Mouse (Mus musculus) left cerebral cortex, adult 8-10 months (tissue): ENCODE measurements around the gene Gm11084. TPM values are rescaled to one million over a fixed set of nuclear protein-coding genes. Genes with fewer than 3 reads are reported as not detected.
"Not testable (repeated sequence)": the region's sequence is repeated elsewhere in the genome, so short reads cannot be mapped to it uniquely, and the experiment has no call there.

Experiments
- DNase-seq, 2 experiments: peaks; one replicate each; pipeline ENCODE4 v3.0.0; 2022; ENCODE audit warnings: low spot score in 2 of 2
- total RNA-seq, 4 experiments: library from RNA; stranded (reverse); gene quantifications; 2 replicates each; pipeline ENCODE4 v1.2.4; 2022

The Gm11084 gene
- total RNA-seq, 4 experiments from 2014 or later: not detected

GRCm38 (mm10) chr2:72995346-72996097 is 9.0 kb upstream of the Gm11084 start:
- DNase-seq: peak in 1 of 2 experiments; percentile 64

DNA sequence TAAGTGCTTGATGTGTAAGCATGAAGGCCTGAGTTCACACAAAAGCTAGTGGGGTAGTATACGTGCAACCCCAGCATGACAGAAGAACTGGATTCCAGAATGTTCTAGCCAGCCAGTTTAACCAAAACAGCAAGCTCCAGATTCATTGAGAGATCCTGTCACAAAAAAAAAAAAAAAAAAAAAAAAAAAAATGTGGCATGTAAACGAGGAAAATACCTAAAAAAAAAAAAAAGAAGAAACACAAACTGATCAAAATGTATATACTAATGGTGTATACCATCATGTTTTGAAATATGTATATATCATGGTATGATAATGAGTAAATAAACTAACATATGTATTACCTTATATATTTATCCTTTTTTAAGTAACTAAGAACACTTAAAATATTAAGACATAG is 7.6 kb upstream of the Gm11084 start:
- DNase-seq: no peak

DNA sequence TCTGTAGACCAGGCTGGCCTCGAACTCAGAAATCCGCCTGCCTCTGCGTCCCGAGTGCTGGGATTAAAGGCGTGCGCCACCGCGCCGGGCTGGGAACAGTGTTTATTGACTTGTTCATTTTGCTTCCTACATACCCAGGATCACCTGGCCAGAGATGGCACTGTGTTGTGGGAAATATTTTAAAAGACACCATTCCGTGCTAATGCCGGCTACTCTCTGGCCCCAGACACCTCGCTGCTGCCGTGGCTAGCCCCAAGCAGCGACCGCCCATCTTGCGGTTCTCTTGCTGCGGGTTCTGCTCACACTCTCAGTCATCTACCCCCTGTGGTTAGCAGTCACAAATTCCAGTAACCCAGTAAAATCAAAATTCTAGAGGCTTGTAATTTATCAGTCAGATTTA is 6.0 kb upstream of the Gm11084 start:
- no peak for DNase-seq

- DNase-seq: not testable (repeated sequence)
Observed at GRCm38 (mm10) chr2:72988945-72989344, 2.4 kb upstream of the Gm11084 start.

GRCm38 (mm10) chr2:72985516-72985915 is 1.0 kb downstream of the Gm11084 start:
- no peak for DNase-seq

GRCm38 (mm10) chr2:72984806-72985205 is 1.7 kb downstream of the Gm11084 start:
- DNase-seq: no peak

- DNase-seq: no peak
Observed at GRCm38 (mm10) chr2:72983211-72983610, 3.3 kb downstream of the Gm11084 start.

- DNase-seq: no peak
Observed at GRCm38 (mm10) chr2:72982110-72982785, 4.3 kb downstream of the Gm11084 start.

GRCm38 (mm10) chr2:72981441-72982109 is 4.9 kb downstream of the Gm11084 start:
- DNase-seq: no peak

DNA sequence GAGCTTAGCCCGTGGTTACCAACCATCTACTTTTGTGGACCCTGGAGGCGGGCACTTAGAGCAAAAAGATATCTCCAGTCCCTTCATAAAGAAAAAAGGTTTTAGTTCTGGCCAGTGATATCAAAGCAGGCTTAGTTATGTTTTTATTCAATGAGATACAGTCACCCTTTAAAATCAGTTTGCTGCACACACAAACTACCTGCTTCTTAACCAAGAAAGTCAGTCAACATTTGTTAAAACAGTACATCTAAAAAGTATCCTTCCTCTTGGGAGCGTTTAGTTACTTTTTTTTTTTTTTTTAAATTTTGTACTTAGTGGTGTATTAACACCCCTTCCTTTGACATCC is 5.5 kb downstream of the Gm11084 start:
- DNase-seq: no peak

- peak; percentile 93 to 97 for DNase-seq
Observed at GRCm38 (mm10) chr2:72980337-72981074, 6.0 kb downstream of the Gm11084 start, which contains the start of gene Sp3. TSS of gene Sp3 (minus strand) at chr2:72980446.

DNA sequence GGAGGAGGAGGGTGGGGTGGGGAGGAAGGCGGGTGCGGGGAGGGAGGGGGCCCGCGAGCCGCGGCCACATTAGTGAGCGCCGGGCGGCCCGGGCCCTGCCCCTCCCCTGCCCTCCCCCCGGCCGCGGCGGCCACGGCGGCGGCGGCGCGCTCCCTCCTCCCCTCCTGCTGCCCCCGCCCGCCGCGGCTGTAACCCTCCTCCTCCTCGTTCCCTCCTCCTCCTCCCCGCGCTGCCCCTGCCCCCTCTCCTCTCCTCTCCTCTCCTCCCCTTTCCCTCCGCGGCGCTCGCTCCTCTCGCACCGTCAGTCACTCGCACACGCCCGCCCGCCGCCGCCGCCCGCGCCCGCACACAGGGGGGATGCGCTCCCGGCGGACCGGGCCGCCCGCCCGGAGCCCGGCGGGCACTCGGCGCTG is 6.9 kb downstream of the Gm11084 start:
- DNase-seq: peak; percentile 56 to 69

- peak; percentile 65 to 81 for DNase-seq
Observed at GRCm38 (mm10) chr2:72978901-72979658, 7.4 kb downstream of the Gm11084 start.

DNA sequence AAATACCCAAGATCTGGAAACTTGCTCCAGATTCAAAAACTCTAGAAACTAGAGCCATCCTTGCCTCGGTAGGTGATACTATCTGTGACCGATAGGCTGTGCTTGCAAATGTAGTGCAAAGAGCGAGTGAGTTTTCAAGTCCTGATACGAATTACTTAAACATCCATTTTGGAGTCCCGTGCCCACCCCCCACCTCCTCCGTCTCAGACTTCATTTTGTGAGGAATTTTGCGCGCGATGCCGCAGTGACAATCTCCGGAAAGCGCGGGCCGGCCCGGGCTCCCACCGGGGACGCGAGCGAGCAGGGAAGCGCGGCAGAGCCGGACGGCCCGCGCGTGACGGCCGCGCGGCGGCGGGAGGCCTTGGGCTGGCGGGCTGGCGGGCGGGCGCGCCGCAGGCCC is 8.0 kb downstream of the Gm11084 start:
- peak in 1 of 2 experiments; percentile 16 for DNase-seq

GRCm38 (mm10) chr2:72977272-72977671 is 9.2 kb downstream of the Gm11084 start:
- DNase-seq: no peak

GRCm38 (mm10) chr2:72976036-72976435 is 10.5 kb downstream of the Gm11084 start:
- no peak for DNase-seq

GRCm38 (mm10) chr2:72970831-72971230 is 15.7 kb downstream of the Gm11084 start:
- no peak for DNase-seq

DNA sequence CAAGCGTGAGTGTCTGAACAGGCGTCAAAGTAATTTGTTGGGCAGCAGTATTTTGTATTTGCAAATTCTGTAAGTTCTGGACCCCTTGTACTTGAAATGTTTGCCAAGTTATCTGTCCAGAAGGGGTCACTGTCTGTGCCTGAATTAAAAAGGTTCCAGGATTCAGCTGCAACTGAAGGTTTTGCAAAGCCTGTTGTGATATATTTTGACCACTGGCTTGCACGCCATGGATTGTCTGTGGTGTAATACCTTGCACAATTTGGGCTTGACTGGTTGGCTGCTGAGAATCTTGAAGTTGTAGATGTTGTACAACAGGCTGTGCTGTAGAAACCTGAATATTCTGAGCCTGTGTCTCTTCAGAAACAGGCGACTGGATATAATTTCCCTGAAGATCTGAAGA is 16.2 kb downstream of the Gm11084 start:
- DNase-seq: no peak

DNA sequence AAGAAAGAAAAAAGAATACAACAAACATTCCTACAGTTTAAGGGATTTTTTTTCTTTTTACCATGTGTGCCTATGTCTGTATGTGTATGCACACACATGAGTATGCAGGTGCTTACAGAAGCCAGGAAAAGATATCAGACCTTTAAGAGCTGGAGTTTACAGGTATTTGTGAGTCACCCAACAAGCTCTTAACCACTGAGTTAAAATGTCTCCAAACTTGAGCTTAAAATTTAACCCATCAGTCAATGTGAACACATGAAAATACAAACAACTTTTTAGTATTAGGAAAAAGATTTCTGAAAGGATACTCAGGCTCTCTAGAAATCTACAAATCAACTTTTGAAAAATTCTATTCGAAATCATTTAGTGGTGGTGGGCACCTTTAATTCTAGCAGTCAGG is 18.0 kb downstream of the Gm11084 start:
- DNase-seq: no peak

DNA sequence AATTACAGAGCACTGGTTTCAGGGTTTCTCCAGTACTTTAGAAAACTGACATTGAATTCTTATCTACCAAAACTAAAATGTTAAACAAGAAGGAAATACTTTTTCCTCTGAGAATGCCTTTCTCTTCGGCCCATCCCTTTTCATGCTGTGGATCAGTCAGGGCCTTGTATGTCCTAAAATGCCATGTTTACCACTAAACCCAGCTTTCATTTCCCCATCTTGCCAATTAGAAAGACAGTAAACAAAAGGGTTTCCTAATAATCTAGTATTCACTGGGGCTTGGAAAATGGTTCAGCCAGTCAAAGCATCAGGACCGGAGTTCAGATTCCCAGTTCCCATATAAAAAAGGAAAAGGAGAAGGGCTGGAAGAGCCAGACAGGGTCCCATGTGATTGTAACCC is 21.1 kb downstream of the Gm11084 start:
- no peak for DNase-seq

DNA sequence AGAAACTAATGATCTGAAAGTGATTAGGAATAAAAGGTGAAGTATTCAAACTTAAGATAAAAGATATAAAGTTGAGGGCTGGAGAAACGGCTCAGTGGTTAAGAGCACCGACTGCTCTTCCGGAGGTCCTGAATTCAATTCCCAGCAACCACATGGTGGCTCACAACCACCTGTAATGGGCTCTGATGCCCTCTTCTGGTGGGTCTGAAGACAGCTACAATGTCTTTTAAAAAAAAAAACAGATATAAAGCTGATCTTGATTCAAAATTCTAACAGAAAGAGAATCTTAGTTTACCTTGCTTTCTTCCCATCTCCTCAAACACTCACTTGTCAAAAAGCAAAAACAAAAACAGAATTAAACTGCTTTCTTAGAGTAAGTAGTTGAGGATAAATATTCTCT is 30.1 kb downstream of the Gm11084 start:
- no peak for DNase-seq
